Mouse (Mus musculus): ENCODE measurements at regions not wholly inside any gene's neighbourhood (a gene's known extent, or its start where the extent isn't known, plus 50 kb on each side); places are given as distances from the start of the nearest gene placed in this dataset.

GRCm38 (mm10) chr2:79078836-79079394, 176.3 kb upstream of the Itga4 start:
- no peak for TF ChIP-seq CTCF (IDR thresholded peaks at IDR 0.05; ENCODE audit: borderline replicate concordance, insufficient read depth, low read length)
- TF ChIP-seq POLR2A (IDR thresholded peaks at IDR 0.05; ENCODE audit: low read depth, low read length) = no peak

Data from embryonic fibroblast, embryonic 13.5 days (primary cell).